Mouse (Mus musculus): ENCODE results near the gene Enoph1. TPM values are rescaled to one million over a fixed set of nuclear protein-coding genes. Genes with fewer than 3 reads are reported as not detected.
A peak's percentile ranks its signal among the peaks of the same experiment; 100 is the strongest.

Enoph1 gene
- polyA plus RNA-seq, 1 experiment: 7.1 TPM

DNA sequence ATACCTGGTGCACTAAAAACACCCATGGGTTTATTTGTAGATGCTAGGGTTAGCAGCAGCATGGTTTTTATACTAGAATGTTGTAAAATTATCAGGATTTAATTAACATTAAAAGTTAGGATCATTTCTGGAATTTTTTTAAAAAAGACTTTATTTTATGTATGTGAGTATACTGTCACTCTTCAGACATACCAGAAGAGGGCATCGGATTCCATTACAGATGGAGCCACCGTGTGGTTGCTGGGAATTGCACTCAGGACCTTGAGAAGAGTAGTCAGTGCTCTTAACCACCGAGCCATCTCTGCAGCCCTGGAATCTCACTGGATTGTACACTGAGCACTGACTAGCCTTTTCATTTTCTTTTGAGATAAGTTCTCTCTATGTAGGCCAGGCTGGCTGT lies 10.1 kb downstream of the Enoph1 start:
- no peak overlapping the region for H3K4me3 ChIP-seq (ENCODE audit: insufficient read depth, low read depth, low read length)
- peaks cover 12% of the 10 kb centered on the region; the same call in 1 of the 2 replicates for H3K4me1 ChIP-seq (ENCODE audit: control insufficient read depth, insufficient read depth, insufficient read length, low read length)
- no peak overlapping the region for H3K27ac ChIP-seq (replicated peaks; ENCODE audit: low read depth, low read length)

DNA sequence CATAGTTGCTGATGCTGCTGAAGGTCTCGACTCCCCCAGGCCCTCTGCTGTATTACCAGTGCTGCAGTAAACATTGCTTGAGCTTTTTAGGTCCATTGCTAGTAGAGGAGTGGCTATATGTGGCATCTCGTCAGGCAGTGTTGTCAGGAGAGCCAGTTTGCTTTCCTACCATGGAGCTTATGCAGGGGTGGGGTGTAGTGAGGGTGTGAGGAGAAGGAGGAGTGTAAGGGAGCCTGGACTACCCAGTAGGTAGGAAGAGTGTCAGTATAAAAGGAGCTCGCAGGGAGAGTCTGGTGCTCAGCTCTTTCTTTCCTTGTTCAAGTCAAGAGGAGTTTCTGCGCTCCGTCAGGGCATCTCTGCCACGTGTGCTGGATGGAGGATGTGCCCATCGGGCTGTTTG lies 12.9 kb downstream of the Enoph1 start:
- H3K27ac ChIP-seq (replicated peaks; ENCODE audit: low read depth, low read length): no peak overlapping the region
- no peak overlapping the region for H3K4me3 ChIP-seq (ENCODE audit: insufficient read depth, low read depth, low read length)
- H3K4me1 ChIP-seq (ENCODE audit: control insufficient read depth, insufficient read depth, insufficient read length, low read length): peaks cover 13% of the 10 kb centered on the region

DNA sequence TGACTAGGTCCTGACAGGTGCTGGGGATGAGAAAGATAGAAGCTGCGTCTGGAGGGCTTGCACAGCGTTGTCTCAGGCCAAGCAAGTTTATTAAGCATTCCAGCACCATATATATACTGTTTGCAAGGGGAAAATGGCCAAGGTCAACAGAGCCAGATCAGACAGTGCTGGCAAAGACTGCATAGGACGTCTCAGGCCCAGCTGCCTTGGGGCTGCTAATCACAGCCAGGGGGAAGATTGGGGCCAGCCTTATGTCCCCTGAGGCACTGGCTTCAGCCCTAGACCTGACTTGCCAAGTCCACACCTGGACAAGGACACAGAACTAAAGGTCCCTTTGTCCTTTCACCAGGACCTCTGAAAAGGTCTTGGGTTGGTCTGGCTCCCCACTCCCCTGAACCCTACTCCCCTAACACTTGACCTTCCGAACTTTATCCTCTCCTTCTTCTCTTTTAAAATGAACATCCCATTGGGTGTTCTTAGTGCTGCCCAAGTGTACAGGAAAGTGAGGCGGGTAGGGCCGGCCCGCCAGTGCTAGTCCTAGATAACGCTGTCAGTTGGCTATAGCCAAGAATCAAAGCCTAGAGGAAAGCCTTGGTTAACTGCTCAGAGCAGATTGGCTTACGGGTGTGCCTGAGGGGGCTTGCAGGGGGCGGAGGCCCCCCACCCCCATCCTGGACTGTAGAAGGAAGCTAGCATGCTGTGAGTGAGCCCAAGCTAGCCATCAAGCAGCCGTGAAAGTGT lies 15.2 kb downstream of the Enoph1 start:
- H3K4me1 ChIP-seq (ENCODE audit: control insufficient read depth, insufficient read depth, insufficient read length, low read length): peaks cover 7% of the 10 kb centered on the region
- H3K27ac ChIP-seq (replicated peaks; ENCODE audit: low read depth, low read length): no peak overlapping the region

DNA sequence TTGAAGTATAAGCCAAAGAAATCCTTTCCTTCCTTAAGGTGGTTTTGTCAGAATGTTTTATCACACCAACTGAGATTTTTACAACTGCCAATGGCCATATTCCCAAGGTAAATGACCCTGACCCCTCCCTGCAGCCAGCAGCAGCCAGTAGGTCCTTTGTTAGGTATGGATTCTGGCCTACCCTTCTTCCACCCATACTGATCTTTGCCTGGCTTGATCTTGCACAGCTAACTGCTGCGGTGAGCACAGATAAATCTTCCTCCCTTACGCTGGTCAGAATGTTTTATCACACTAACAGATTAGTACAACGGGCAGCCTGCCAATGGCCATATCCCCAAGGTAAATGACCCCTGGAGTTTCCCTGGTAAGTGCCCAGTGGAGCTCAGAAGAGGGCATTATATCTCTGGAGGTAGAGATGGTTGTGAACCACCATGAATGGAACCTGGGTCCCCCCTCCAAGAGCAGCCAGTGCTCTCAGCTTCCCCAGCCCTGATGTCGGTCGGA lies 16.1 kb downstream of the Enoph1 start:
- Histone ChIP-seq H3K4me3 (ENCODE audit: insufficient read depth, low read depth, low read length) (no peak overlapping the region), H3K4me1 (ENCODE audit: control insufficient read depth, insufficient read depth, insufficient read length, low read length) (peaks cover 7% of the 10 kb centered on the region), H3K27ac (replicated peaks; ENCODE audit: low read depth, low read length) (no peak overlapping the region)

More for the DNA sequence above, 15.2 kb downstream of the Enoph1 start:
- no peak overlapping the region for H3K4me3 ChIP-seq (ENCODE audit: insufficient read depth, low read depth, low read length)

DNA sequence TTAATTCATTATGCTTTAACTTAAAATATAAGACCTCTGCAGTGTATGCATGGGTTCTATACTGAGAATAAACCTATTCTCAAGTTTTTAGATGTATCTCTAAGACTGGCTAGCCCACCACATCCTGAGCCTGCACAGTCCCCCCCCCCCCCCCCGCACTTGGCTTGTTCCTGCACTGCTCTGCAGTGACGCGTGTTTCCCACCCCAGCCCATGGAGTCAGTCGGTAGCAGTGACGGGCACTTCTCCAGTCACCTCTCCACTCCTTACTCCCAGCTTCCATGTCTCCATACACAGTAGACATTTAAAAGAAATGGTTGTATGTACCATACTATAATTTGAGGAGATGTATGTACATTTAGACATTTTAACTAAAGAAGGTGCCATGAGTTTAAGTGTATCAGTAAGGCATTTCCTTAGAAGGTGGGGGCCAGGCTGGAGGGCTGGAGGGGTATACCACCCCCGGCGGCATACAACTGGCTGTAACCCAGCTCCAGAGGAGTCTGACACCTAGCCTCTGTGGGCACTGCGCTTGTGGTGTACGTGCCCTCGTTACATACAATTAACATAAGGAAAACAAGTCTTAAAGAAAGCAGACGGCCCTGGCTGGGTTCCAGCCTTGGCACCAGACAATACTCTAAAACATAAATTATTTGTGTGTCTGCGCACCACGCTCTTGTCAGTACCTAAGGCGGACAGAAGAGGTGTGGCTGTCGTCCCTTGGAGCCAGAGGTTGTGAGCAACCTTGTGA lies 17.9 kb downstream of the Enoph1 start:
- Histone ChIP-seq H3K27ac (replicated peaks; ENCODE audit: low read depth, low read length) (no peak overlapping the region), H3K4me3 (ENCODE audit: insufficient read depth, low read depth, low read length) (no peak overlapping the region), H3K4me1 (ENCODE audit: control insufficient read depth, insufficient read depth, insufficient read length, low read length) (peaks cover 7% of the 10 kb centered on the region)

DNA sequence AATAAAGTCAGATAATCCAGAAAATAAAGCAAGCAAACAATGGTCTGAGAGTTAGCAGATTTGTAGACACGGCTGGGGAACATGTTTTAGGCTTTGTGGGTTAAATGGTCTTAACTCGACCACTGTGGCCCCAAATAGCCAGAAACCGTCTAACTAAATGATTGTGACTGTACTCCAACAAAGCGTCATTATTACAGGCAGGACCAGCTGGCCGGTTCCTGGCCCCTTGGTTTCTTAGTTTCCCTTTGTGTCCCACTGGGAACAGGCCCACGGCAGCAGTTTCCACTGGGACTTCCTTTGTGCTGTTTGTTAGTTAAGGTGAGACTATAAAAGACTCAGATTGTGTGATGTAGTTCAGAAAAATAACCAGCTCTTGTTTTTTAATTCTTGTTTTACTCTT lies 18.9 kb downstream of the Enoph1 start:
- Histone ChIP-seq H3K4me1 (ENCODE audit: control insufficient read depth, insufficient read depth, insufficient read length, low read length) (peaks cover 7% of the 10 kb centered on the region), H3K4me3 (ENCODE audit: insufficient read depth, low read depth, low read length) (no peak overlapping the region), H3K27ac (replicated peaks; ENCODE audit: low read depth, low read length) (no peak overlapping the region)

DNA sequence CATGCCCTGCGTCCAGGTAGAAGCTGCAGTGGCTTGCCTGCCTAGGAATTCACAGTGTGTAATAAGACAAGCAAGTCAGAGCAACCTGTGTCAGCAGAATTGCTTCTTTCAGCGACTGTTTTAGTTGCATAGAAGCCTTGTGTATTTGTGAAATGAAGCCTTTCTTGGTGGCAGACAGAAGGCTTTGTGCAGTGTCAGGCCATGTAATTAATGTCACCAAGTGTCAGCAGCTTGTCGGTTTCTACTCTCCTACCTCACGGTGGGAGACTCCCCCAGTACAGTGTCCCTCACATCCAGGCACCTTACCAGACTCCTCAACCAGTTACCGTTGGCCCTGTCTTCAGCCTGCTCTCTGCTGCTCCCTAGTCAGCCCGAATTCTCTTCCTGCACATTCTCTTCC lies 19.5 kb downstream of the Enoph1 start:
- Histone ChIP-seq H3K4me1 (ENCODE audit: control insufficient read depth, insufficient read depth, insufficient read length, low read length) (peaks cover 6% of the 10 kb centered on the region), H3K4me3 (ENCODE audit: insufficient read depth, low read depth, low read length) (no peak overlapping the region), H3K27ac (replicated peaks; ENCODE audit: low read depth, low read length) (no peak overlapping the region)

DNA sequence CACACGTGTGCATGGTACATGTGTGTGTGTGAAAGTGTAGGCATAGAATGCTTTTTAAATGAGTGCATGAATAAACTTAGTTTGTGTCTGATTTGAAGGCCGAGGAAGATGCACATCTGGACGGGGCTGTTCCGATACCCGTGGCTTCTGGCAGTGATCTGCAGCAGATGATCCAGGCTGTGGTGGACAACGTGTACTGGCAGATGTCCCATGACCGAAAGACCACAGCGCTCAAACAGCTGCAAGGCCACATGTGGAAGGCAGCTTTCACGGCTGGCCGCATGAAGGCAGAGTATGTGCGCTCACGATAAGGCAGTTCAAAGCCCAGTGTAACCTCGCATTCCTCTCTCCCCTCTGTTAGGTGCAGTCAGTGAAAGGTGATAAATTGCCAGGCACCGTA lies 21.1 kb downstream of the Enoph1 start:
- H3K27ac ChIP-seq (replicated peaks; ENCODE audit: low read depth, low read length): no peak overlapping the region
- peaks cover 1% of the 10 kb centered on the region; the same call in 1 of the 2 replicates for H3K4me1 ChIP-seq (ENCODE audit: control insufficient read depth, insufficient read depth, insufficient read length, low read length)
- no peak overlapping the region for H3K4me3 ChIP-seq (ENCODE audit: insufficient read depth, low read depth, low read length)

DNA sequence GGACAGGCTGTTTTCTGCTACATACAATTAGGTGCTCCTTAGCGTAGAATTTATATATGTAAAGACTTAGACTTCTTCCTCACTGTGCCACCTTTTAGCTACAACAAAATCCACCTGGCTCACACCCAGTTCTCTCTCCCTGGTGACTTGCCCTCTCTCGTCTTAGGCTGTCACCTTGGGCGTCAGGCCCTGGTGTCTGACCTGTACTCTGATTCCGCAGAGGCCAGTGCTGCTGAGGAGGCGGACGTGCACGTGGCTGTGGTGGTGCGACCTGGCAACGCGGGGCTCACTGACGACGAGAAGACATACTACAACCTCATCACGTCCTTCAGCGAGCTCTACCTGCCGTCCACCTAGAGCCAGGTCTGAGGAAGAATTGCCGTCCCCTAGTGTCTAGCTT lies 27.8 kb downstream of the Enoph1 start:
- Histone ChIP-seq H3K4me3 (ENCODE audit: insufficient read depth, low read depth, low read length) (no peak overlapping the region), H3K27ac (replicated peaks; ENCODE audit: low read depth, low read length) (no peak overlapping the region), H3K4me1 (ENCODE audit: control insufficient read depth, insufficient read depth, insufficient read length, low read length) (no peaks in the 10 kb centered on the region)

DNA sequence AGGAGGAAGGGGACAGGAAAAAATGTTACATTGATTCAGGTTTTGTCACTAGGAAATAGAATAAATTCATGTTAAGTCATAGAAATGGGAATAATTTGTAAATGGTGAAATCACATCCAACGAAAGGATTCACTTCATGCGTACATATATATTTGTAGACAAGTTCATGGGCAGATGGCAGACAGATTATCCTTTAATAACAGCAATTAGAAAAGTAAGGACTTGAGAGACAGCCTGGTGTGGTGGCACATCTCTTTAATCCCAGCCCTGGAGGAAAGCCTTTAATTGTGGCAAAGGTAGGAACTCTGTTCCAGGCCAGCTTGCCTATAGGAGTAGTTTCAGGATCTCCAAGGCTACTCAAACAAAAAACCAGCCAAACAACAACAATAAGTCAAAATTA lies 29.7 kb downstream of the Enoph1 start:
- H3K4me3 ChIP-seq (ENCODE audit: insufficient read depth, low read depth, low read length): no peak overlapping the region
- no peaks in the 10 kb centered on the region for H3K4me1 ChIP-seq (ENCODE audit: control insufficient read depth, insufficient read depth, insufficient read length, low read length)
- no peak overlapping the region for H3K27ac ChIP-seq (replicated peaks; ENCODE audit: low read depth, low read length)

DNA sequence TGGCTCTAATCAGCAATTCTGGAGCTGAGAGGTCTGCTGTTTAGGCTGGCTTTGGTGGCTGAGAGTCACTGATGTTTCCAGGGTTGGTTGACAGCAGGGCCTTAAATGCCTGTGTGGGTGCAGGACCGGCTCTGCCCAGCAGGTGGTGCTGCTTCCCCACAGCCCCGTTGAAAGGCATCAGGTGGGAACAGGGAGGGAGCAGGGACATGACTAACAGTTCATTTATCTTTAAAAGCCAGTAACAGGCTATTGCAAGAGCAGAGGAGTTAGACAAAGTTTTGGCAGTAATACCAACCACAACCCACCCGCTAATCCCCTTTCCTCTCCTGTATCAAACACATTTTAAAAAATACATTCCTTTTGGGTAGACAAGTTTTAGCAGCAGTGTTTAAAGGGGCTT lies 30.5 kb downstream of the Enoph1 start:
- no peak overlapping the region for H3K4me3 ChIP-seq (ENCODE audit: insufficient read depth, low read depth, low read length)
- H3K27ac ChIP-seq (replicated peaks; ENCODE audit: low read depth, low read length): no peak overlapping the region
- H3K4me1 ChIP-seq (ENCODE audit: control insufficient read depth, insufficient read depth, insufficient read length, low read length): no peaks in the 10 kb centered on the region

DNA sequence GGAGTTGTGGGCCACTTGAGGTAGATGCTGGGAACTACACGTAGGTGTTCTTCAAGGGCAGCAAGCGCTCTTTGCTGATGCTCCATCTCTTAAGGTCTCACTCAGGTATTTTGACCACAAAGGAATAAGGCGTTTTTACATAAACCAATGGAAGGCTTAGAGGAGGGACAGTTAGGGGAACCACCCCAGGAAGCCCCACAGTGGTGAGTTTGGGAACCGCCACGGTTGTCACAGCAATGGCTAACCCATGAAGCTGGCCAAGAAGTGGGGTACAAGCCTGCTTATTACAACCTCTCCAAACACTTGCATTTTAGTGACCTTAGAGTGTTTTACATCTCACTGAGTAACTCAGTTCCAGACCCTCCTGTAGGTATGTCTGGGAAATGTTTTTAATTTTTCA lies 31.8 kb downstream of the Enoph1 start:
- no peaks in the 10 kb centered on the region for H3K4me1 ChIP-seq (ENCODE audit: control insufficient read depth, insufficient read depth, insufficient read length, low read length)
- no peak overlapping the region for H3K4me3 ChIP-seq (ENCODE audit: insufficient read depth, low read depth, low read length)
- H3K27ac ChIP-seq (replicated peaks; ENCODE audit: low read depth, low read length): no peak overlapping the region

DNA sequence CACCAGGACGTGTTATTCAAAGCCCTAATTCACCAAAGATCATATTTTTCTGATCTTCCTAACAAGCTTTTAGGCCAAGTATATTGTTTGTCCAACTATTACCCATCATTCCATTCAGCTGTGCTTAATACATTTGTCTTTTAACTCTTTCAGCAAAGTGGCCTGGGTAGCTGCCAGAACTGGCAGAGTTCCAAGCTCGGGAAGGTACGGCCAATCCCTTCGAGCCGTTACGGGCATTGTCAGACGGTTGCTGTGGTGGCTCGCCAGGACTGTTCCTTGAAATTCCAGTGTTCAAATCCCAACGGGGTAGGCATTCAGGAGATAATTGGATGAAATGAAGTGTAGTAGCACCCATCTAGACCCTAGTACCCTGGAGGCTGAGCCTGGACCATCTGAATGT lies 32.8 kb downstream of the Enoph1 start:
- Histone ChIP-seq H3K4me3 (ENCODE audit: insufficient read depth, low read depth, low read length) (no peak overlapping the region), H3K27ac (replicated peaks; ENCODE audit: low read depth, low read length) (no peak overlapping the region), H3K4me1 (ENCODE audit: control insufficient read depth, insufficient read depth, insufficient read length, low read length) (no peaks in the 10 kb centered on the region)

DNA sequence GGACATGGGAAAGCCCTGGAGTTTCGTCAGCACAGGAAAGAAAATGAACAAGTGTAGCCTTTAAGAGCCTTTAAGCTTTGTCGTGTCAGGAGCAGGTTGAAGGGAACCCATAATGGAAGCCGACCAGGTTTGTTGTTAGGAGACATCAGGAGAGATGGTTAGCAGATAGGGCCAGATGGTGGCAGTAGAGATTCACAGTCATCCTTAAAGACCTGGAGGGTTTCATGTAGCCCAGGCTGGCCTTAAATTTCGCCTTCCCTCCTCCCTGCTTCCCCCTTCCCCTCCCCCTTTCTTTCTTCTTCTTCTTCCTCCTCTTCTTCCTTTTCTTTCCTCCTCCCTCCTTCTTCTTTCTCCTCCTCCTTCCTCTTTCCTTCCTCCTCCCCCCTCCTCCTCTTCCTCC lies 34.8 kb downstream of the Enoph1 start:
- Histone ChIP-seq H3K27ac (replicated peaks; ENCODE audit: low read depth, low read length) (no peak overlapping the region), H3K4me3 (ENCODE audit: insufficient read depth, low read depth, low read length) (no peak overlapping the region), H3K4me1 (ENCODE audit: control insufficient read depth, insufficient read depth, insufficient read length, low read length) (peaks cover 5% of the 10 kb centered on the region; the same call in 1 of the 2 replicates)

DNA sequence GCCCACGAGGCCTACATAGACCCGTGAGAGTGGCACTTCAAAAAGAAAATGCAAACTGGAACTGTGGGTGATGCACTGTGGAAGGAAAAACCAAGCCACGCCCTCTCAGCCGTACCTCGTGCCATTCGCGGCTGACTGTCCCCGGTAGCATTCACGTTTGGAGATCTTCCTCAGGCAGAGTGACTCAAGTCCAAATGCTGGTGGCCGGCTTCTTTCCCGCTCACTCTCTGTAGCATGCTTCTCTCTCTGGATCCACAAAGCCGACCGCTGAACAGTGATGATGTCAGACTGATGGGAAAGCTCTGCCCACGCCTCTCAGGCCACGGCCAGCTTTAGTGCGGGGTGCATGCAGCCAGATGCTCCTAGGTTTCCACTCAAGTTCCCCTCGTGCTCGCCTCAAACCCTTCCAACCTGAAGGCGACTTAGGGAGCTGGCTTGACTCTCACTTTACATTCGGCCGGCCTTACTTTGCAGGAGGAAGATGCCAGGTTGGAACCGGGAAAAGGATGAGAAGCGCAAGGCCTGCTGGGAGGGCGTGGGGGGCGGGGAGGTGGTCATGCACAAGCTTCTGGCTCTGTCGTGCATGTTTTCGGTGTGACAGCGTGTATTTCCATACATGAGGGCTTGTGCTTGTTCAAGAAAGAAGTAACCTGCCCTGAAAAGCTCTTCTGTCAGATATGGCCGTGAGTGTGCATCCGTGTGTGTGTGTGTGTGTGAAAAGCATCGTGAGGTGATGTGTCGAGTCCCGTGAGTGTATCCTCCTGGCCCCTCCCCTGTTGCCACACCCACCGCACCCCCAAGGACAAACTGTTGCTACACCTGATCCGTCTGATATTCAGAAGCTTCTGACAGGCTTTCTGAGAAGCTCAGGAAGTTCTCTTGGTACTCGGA lies 39.5 kb downstream of the Enoph1 start:
- Histone ChIP-seq H3K27ac (replicated peaks; ENCODE audit: low read depth, low read length) (no peak overlapping the region), H3K4me1 (ENCODE audit: control insufficient read depth, insufficient read depth, insufficient read length, low read length) (peaks cover 5% of the 10 kb centered on the region; the same call in 1 of the 2 replicates), H3K4me3 (ENCODE audit: insufficient read depth, low read depth, low read length) (peak overlapping the region; percentile 53)

Measured in brown adipose tissue, adult 24 weeks (tissue).